Mouse (Mus musculus) MEL (cell line): ENCODE measurements around the gene Kif5a.

Experiments
- CTCF ChIP-seq, 3 experiments: IDR thresholded peaks in 2 of 3; conservative IDR thresholded peaks in 1 of 3; 2 replicates each; pipeline ENCODE4 v1.5.1; 2011 to 2012; ENCODE audit warnings: low read length in 3 of 3, low read depth in 2 of 3, mild to moderate bottlenecking in 2 of 3, improper control_type of control experiment in 1 of 3, inconsistent platforms in 1 of 3, mixed read lengths in 1 of 3, moderate library complexity in 1 of 3; ENCODE audit not compliant: control insufficient read depth in 1 of 3, insufficient read depth in 1 of 3, poor library complexity in 1 of 3, severe bottlenecking in 1 of 3
- EP300 ChIP-seq, 2 experiments: IDR thresholded peaks; 2 replicates each; pipeline ENCODE4 v1.6.1; 2011; ENCODE audit warnings: improper control_type of control experiment in 2 of 2, low read length in 2 of 2, low read depth in 1 of 2, mild to moderate bottlenecking in 1 of 2
- MXI1 ChIP-seq: IDR thresholded peaks from 2 replicates; pipeline ENCODE4 v1.6.1; 2011; ENCODE audit warnings: mild to moderate bottlenecking, low read depth, low read length, improper control_type of control experiment
- SIN3A ChIP-seq: IDR thresholded peaks from 2 replicates; pipeline ENCODE4 v1.6.1; 2012; ENCODE audit warnings: low read length, improper control_type of control experiment, inconsistent platforms

DNA sequence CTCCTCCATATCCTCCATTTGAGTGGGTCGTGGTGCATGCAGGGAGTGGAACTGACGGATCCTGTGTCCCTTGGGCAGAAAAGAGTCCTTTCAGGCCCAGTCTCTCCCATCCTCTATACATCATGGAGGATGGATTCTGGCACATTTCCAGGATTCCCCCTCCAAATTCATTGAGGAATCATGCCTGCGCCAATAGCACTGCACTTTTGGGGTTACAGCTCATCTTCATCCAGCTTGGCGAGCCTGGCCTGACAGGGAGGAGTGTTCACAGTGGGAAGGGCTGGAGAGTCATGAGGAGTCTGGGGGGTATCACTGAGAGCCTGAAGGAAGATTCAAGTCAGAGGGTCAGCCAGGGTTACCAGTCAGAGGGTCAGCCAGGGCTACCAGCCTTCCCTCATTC, 80.5 kb downstream of the Kif5a start:
- TF ChIP-seq CTCF (IDR thresholded peaks at IDR 0.05 in 2 of 3, conservative IDR thresholded peaks at IDR 0.05 in 1 of 3; ENCODE audit: control insufficient read depth in 1 of 3, insufficient read depth in 1 of 3, low read depth in 2 of 3, low read length in 3 of 3, poor library complexity in 1 of 3, severe bottlenecking in 1 of 3): no peak
- TF ChIP-seq MXI1: no peak
- TF ChIP-seq EP300 (IDR thresholded peaks at IDR 0.05; ENCODE audit: low read depth in 1 of 2, low read length in 2 of 2): no peak
- no peak for TF ChIP-seq SIN3A
